Mouse (Mus musculus): ENCODE data around the gene Fam222b.

Gene Fam222b

DNA sequence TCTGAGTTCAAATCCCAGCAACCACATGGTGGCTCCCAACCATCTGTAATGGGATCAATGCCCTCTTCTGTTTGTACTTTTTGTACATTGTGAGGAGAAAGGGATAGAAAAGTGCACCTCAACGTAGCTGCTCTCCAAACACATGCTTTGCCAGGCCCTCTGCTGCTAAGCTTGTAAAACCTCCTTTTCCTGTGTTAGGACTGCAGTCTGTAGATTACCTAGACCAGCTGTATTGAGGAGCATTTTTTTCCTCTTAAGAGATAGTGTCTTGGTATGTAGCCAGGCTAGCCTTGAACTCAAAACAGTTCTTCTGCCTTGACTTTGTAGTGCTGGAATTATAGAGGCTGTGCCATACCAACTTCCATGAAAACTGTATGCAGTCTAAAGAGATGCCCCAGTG is 41.7 kb downstream of the Fam222b start:
- no peak for DNase-seq (ENCODE audit: low spot score)

DNA sequence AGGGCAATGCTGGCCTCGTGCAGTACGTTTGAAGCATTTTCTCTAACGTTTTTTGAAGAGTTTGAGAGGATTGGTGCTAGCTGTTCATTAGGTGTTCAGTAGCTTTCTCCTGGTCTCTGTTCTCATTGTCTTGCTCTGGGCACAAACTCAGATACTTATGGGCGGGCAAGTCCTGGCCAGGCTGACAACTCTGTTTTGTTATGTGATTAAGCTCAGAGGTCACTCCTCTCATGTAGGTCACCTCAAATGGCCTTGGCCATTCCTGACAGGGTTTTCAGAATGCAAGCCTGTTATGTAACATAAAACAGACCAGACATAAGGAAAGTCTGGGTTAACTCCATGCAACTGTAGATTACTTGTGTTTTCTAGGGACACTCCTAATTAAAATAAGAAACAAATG is 43.1 kb downstream of the Fam222b start:
- no peak for DNase-seq (ENCODE audit: low spot score)

DNA sequence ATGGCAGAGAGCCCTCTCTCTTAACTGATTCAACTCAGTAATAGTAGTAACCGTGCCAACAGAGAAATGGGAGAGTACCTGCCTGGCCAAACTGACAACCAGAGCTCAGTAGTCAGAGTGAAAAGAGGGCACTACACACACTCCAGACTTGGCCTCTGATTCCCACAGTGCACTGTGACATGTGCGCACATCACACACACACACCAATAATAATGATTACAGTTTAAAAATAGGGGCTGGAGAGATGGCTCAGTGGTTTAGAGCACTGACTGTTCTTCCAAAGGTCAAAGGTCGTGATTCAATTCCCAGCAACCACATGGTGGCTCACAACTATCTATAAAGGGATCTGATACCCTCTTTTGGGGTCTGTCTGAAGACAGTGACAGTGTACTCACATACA is 43.6 kb downstream of the Fam222b start:
- no peak for DNase-seq (ENCODE audit: low spot score)

DNA sequence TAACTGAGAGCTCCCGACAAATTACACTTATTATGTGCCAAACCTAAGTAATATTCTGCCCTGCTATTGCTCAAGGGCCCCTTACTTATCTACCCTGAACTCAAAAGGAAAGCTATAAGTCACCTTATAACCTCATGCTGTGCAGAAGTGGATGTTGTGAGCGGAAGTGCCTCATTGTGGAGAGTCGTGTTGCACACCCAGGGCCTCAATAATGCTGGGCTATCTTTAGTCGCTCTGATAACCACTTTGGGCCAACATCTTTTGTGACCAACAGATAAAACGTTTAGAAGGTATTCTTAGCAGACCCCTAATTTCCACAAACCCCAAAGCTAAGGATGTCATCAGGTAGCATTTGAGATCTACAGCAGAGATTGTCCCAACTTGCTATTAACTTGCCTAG is 46.2 kb downstream of the Fam222b start:
- DNase-seq (ENCODE audit: low spot score) = no peak

DNA sequence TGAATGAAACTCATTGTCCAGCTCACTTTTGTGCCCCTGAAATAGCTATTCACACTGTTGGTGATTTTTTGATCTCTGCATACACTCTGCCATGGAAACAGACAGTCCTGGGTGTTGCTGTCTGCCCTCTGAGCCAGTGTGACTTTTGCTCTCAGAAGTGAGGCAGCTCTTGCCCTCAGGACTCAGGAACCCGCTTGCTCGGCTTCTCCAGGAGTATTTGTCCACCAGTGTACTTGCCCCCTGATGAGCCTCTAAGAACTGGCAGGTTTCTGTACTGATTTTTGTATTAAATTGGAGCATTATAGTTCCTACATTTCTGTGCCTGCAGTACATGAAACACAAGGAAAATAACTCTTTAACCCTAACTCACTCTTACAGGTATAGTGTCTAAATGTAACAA is 49.1 kb downstream of the Fam222b start:
- DNase-seq (ENCODE audit: low spot score) = no peak

DNA sequence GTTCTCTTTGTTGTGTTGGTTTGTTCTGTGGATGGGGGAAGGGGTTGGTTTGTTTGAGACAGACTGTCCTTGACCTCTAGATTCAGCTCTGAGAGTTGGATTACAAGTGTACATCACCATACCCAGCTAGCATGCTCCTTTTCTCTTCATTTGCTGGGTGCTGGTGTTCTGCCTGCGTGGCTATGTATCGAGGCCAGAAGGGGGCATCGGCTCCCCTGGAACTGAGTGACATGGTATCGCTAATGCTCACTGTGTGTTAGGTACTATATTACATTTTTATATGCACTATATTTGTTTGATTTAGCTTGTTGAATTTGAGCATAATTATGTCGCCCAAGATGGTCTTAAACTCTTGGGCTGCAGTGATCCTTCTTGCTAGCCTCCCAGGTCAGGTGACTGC is 51.7 kb downstream of the Fam222b start:
- no peak for DNase-seq (ENCODE audit: low spot score)

DNA sequence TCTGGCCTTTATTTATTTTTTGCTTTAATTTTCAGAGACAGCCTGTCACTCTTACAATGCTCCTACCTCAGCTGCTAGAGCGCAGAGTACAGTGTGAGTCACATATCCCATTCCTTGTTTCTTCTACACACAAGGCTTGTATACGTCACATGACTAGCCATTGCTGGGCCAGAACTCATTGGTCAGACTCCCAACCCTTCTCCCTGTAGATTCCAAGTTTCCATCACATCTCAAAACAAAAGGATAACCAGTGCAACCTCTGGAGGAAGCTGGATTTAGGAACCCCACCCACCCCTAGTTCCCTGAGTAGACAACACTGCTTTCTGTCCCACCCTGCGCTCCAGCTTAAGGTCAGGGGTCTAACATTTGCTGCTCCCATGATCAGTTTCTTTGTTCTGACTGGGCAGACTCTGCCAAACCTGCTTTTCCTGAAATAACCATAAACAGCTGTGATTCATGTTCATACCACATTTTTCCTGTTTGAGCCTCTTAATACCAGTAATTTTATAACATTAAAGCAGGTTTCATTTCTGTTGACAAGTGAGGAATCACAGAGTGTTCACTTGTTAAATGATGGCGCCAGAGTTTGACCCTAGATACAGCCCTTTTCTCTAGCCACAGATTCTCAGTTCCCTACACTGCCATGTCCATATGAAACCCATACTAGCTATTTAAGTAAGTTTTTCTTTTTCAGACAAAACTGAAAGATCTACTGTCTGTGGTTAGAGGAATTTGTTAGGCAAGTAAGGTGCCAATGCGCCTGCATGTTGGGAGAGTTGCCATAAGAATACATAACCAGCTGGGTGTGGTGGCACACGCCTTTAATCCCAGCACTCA is 52.5 kb downstream of the Fam222b start:
- DNase-seq (ENCODE audit: low spot score) = no peak

DNA sequence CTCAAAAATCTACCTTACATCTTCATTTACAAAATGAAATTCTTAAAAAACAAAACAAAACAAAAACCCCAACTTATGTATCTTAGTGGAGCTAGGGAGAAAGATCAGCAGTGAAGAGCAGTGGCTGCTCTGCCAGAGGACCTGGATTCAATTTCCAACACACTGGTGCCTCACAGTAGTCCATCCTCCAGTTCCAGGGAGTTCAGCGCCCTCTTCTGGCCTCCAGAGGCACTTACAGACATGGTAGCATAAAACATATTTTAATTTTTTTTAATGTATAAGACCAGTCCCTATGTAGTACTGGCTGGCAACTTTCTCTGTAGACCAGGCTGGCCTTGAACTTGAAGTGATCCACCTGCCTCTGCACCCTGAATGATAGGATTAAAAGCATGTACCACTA is 56.7 kb downstream of the Fam222b start:
- no peak for DNase-seq (ENCODE audit: low spot score)

DNA sequence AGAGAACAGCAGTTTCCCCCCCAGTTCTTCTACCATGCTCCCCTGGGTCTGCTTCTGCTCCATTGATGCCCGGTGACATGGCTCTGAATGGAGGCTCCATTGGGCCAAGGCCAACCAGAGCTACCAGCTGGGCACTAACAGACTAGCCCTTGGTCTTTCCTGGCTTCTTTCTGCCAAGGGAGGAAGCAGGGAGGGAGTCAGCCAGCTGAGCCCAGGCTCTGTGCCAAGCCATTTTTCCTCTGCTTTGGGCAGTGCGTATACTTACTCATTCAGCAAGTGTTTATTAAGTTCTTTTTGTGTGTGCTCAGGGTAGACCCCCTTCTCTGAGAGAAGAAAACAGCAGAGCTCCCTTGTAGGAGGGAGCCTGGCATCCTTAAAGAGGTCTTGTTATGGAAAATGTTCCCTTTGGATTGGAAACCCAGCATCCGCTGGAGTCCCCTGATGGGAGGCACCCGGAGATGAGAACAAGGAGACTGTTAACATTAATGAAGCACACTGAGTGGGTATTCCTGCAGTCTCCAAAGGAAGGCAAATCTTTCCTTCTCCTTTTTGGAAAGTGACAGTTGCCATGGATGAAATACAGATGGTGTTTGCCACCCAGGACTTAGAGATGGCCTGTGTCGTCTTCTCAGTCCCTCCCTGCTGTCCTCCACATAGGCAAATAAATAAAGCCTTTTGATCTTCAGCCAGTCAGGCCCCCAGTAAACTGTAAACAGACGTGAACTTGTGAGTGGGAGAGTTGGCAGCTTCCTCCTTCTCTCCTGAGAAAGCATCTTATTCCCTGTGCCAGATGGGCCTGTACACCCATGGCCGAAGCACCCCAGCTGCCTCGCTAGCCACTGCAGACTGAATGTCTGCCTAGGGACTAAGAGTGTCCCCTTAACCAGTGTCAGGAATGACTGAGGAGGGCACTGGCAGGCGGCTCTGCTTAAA is 58.1 kb downstream of the Fam222b start:
- no peak for DNase-seq (ENCODE audit: low spot score)

DNA sequence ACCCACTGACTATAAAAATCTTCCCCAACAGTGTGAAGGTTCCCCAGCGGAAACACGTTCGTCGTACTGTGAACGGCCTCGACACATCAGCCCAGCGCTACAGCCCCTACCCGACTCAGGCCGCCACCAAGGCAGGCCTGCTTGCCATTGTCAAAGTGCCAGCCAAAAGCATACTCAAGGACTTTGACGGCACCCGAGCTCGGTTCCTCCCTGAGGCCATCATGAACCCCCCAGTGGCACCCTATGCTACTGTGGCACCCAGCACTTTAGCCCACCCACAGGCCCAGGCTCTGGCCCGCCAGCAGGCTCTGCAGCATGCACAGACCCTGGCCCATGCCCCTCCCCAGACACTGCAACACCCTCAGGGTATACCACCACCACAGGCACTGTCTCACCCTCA is 59.3 kb downstream of the Fam222b start:
- DNase-seq (ENCODE audit: low spot score) = no peak

DNA sequence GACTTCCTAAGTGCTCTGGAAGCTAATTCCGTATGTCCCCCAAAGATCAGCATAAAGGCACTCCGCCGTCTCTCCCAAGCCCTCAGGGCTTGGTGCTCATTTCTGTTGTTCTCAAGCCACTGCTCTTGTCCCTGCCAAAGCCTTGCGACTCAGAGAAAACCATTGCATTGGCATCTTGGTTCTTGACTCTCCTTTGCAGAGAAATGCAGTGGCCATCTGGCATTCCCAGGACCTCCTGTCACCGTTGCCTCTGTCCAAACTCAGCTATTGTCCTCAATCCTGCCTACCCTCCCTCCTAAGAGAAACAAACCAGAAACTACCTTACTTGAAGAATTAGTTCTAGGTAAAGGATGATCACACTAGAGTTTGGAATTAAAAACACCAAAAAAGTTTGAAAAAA is 61.2 kb downstream of the Fam222b start:
- DNase-seq (ENCODE audit: low spot score) = no peak

DNA sequence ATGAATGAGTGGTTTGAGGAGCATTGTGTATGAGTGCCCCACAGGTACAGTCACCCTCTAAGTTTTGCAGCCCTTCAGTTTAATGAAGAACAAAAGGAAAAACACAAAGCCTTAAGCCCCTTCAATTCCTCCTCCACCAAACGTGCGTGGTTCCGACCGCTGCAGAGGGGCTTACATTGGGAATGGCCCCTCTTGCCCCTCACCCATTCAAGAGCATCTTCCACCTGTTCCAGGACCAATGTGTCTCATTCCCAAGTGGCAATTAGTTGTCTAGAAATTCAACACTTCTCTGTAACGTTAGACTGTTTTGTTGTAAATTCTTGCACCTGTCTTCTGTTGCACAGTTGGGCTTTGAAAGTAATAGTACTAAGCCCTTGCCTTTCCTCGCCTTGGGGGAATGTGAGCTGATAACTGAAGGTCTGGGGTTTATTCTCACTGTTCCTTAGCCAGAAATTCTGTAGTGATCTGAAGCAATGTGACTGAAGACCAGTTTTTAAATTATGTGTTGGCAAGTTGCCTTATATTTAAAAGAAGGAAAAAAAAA is 61.8 kb downstream of the Fam222b start:
- DNase-seq (ENCODE audit: low spot score) = no peak

DNA sequence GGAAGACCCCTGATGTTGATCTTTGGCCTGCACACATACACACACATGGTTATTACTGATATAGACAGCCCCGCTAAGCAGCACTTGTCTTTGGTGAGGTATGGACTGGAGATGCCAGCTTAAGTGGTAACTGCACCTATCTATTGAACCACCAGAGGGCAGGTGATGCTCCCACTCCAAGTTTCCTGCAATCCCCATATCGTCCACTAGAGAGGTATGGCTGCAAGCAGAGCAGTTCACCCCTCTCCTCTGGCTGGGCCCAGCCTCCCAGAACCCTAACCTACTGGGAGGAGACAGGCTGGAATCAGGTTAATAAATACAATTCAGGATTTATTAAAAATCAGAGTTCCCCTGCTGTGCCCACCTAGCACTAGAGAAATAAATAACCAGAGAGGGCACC is 64.6 kb downstream of the Fam222b start:
- no peak for DNase-seq (ENCODE audit: low spot score)

DNA sequence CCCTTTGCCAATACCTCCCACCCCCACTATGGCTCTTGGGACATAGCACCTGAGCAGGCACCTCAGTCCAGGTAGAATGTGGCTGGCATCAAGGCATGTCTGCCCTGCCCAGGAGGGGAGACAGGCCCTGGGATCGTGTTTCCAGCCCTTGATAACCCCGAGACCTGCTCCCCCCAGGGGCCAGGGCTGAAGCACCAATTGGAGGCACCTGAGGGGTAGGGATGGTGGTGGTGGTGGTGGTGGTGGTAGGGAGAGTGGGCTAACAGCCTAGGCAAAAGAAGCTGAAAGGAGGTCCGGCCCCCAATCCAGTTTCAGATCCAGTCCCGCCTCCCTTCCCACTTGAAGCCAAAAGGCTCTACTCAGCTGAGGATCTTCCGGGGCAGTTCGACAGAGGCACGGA is 65.1 kb downstream of the Fam222b start:
- no peak for DNase-seq (ENCODE audit: low spot score)

DNA sequence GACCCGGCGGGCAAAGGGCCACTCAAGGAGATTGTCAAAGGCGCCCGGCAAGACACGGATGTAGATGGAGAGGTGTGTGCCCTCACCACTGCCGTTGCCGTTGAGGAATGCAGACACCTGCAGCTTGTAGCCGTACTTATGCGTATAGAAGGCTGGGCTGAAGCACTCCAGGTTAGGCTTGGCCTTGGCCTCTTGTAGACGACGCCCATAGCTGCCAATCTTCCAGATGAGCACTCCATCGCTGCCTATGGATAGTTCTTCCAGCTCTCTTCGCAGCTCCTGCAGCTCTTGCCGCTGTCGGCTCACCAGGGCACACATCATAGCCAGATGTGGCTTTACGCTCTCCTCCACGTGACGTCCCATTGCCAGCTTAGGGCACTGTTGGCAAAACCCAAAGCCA is 65.7 kb downstream of the Fam222b start:
- DNase-seq (ENCODE audit: low spot score) = no peak

DNA sequence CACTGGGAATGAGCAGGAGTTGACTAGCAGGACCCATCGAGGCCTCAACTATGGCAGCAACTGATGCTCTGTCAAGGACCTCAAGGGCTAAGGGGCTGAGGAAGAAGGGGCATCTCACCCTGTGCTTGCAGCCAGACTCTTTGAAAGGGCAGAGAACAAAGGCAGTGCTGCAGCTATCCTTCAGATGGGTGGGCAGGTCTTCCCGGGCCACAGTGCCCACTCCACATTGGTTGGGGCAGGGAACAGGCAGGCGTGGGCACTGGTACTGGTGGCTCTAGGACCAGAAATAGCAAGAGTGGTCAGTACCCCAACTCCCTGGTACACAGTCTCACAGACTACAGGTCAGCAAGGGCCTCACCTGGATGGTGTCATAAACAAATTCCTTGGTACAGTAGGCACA is 66.2 kb downstream of the Fam222b start:
- DNase-seq (ENCODE audit: low spot score) = no peak

DNA sequence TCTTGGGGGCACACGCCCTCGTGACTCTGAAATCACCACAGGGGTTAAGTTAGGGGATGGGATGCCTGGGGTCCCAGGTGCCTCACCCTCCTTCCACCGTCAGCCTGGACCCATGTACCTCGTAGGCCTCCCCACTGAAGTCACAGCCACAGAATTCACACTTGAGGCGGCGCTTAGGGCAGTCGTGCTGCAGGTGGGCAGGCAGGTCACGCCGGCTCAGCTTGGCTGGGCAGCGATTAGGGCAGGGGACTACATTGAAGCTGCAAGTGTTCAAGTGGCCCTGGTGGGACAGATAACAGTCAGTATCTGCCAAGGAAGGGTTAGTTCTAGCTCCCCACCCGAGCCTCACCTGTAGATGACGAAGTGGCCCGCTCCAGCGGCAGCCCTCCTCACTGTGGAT is 66.7 kb downstream of the Fam222b start:
- no peak for DNase-seq (ENCODE audit: low spot score)

DNA sequence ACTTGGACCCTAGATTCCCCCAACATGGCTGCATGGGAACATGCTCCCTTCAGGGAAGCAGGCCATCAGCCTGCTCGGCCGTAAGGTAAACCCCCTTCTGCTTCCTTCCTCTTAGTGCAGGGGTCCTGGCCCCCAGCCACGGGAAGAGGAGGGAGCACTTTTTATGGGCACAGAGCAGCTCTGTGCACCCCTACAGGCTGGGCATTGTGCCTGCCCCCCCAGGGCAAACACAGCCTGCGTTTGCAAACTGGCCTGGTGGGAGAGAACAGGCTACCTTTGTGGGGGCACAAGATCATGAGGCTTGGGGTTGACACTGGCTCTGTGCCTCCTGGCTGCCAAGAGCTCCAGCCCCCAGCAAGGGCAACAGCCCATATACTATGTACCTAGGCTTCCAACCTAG is 67.5 kb downstream of the Fam222b start:
- DNase-seq (ENCODE audit: low spot score) = no peak

DNA sequence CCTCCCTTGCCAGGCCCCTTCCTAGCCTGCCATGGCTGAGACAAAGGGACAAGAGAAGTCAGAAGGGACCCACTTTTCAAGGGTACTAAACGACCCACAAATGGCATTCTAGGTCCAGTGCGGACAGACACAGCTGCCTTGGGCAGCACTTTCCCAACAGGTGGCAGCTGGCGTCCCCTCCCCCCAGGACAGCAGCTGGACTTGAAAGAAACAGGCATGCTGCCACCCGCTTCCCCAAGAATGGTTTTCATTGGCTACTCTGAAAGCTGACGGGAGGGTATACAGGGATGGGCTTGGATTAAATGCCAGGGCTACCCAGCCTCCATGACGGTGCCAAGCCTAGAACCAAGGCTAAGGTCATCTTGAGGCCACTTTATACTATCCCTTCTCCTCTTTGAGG is 68.0 kb downstream of the Fam222b start:
- DNase-seq (ENCODE audit: low spot score) = no peak

DNA sequence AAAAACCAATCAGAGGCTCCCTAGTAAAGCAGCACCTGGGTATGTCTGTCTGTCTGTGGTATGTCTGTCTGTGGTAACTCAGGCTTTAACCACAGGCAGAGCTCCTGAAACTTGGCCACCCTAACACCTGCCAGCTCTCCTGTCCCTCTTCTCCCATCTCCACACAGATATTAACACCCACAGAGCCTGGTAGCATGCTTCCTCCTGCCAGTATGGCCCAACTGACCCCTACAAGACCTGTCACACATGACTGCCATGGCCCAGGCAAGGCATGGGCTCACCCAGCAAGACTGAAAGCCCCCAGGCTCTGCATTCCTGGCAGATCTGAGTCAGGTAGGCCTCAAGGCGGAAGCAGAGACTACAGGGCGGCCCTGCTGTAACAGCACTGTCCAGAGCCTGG is 68.6 kb downstream of the Fam222b start:
- DNase-seq (ENCODE audit: low spot score) = no peak

DNA sequence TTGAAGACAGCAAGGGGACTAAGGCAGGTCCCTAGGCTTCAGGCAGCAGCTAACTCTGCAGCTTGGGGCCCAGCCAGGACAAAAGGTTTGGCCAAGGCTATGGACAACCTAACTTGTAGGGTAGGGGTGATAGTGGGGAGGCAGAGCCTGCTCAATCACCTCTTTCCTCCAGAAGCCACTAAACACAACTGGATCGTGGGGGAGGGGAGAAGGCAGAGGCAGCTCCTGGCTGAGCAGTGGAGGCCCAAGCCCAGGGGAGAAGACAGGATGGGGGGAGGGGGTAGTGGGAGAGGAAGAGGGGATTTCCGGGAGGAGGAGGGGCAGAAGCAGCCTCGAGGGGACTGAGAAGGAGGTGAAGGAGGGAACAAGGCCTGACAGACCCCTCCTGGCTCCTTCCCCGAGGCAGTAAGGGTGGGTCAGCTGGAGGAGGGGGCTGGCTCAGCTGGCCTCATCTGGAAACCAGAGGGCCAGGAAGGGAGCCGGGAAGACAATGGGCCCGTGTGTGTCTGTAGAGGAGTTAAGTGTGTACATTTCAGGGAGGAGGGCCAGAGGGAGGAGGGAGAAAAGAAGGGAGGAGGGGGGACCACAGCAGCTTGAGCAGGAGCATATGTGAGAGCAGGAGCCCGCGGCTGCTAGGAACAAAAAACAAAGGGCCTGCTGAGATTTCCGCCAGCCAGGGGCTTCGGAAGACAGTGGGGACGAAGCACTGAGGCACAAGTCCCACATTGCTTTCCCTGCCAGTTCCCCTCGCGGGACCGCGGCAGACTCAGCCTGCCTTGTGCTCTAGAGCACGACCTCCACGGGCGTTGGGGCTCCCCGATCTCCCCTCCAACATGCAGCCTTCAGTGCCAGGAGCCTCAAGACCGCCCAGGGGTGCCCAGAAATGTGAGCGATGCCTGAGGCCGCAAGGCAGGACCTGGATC is 69.5 kb downstream of the Fam222b start:
- DNase-seq (ENCODE audit: low spot score) = no peak

DNA sequence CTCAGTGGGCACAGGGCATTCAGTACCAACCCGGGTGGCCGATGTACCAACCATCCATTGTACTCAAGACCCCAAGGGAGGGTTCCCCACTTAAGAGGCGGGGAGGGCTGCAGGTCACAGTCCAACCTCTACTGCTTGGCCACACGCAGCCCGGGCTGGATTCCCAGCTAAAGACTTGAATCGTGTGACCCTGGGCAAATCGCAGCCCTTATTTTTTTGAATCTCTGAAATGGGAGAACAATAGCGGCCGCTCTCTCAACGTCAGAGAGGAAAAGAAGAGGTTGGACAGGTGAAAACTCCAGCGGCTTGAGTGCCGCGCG is 70.1 kb downstream of the Fam222b start:
- DNase-seq (ENCODE audit: low spot score) = no peak
